Mouse (Mus musculus): ENCODE results near the gene Hs1bp3.

DNA sequence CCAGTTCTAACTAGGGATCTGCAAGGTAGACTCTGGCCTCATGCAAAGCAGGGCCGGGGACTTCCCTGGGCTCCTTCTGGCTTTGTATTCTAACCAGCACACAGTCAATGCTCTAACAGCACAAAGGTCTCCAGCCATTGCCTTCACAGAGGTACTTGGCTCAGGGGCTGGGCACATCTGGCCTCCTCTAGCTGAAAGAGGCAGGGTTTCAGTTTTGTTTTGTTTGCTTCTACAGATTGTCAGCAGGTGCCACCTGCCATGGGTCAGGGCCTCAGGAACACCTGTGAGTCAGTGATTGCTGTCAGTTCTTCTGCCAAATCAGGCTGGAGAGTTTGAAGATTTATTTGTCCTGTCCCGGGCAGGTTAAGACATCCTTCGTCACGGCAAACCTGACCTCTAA, 39.8 kb downstream of the Hs1bp3 start:
- TF ChIP-seq CTCF (IDR thresholded peaks at IDR 0.05; ENCODE audit: low read depth): no peak
- TF ChIP-seq EP300 (IDR thresholded peaks at IDR 0.05; ENCODE audit: low read depth): no peak
